Mouse (Mus musculus): ENCODE measurements at regions not wholly inside any gene's neighbourhood (a gene's known extent, or its start where the extent isn't known, plus 50 kb on each side); places are given as distances from the start of the nearest gene placed in this dataset.

GRCm38 (mm10) chr16:95823803-95824202, 121.9 kb downstream of the Ets2 start:
- peaks cover 20% of the 10 kb centered on the region for H3K4me1 ChIP-seq
- H3K9ac ChIP-seq: no peak overlapping the region
- no peaks in the 10 kb centered on the region for H3K9me3 ChIP-seq
- H3K27me3 ChIP-seq (replicated peaks): no peaks in the 10 kb centered on the region
- no peak overlapping the region for H3K4me3 ChIP-seq (replicated peaks)
- H3K27ac ChIP-seq: peak overlapping the region; percentile 69
- H3K4me2 ChIP-seq: no peak overlapping the region
- H3K36me3 ChIP-seq: no peaks in the 10 kb centered on the region
- WGBS: 46% methylated on average over 6 of the region's 6 CpGs
- ATAC-seq (ENCODE audit: insufficient read depth, low FRiP score, low read depth): peak; percentile 12; the same call in 1 of the 2 replicates

DNA sequence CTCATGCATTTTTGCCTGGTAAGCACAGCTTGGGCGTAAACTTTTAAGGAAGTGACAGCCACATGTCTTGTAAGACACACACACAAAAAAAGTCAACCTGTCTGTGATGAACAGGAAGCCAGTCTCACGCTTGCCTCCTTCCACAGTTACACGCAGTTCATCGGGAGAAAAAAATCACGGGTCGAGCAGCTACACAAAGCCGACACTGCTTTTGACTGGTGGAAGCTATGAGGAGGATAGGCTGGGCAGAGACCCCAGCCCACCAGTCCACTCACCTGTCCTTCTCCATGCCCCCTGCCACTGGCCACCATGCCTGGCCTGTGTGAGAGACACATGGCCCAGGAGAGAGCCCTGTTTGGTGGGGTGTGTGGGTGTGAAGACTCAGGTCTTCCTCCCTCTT, 119.2 kb downstream of the Ets2 start:
- H3K27ac ChIP-seq: no peak overlapping the region
- WGBS: 77% methylated on average over 7 of the region's 7 CpGs
- H3K4me3 ChIP-seq (replicated peaks): no peak overlapping the region
- no peak overlapping the region for H3K9ac ChIP-seq
- no peak overlapping the region for H3K4me2 ChIP-seq
- peaks cover 20% of the 10 kb centered on the region for H3K4me1 ChIP-seq
- no peak for ATAC-seq (ENCODE audit: insufficient read depth, low FRiP score, low read depth)
- no peaks in the 10 kb centered on the region for H3K36me3 ChIP-seq
- H3K27me3 ChIP-seq (replicated peaks): no peaks in the 10 kb centered on the region
- no peaks in the 10 kb centered on the region for H3K9me3 ChIP-seq

DNA sequence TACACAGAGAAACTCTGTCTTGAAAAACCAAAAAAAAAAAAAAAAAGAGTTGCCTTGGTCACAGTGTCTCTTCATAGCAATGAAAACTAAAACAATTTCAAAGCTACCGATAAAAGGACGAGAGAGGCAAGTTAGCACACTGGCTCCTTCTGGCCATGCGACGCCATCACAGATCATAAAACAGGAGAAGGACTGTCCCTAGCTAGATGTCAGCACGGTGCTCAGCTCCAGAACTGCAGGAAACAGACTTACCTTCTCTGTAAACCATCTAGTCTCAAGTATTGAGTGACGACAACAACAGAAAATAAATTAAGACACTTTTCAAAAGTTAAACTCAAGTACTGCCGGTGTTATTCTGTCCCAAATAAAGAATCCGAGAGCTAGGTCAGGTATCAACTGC, 118.7 kb downstream of the Ets2 start:
- Histone ChIP-seq H3K4me1 (peaks cover 20% of the 10 kb centered on the region), H3K36me3 (no peaks in the 10 kb centered on the region), H3K27ac (no peak overlapping the region), H3K4me2 (no peak overlapping the region), H3K9ac (no peak overlapping the region), H3K9me3 (no peaks in the 10 kb centered on the region), H3K4me3 (replicated peaks) (no peak overlapping the region), H3K27me3 (replicated peaks) (no peaks in the 10 kb centered on the region)
- ATAC-seq (ENCODE audit: insufficient read depth, low FRiP score, low read depth): no peak
- WGBS: 76% methylated on average over 8 of the region's 8 CpGs

GRCm38 (mm10) chr16:95820013-95820412, 118.1 kb downstream of the Ets2 start:
- Histone ChIP-seq H3K27me3 (replicated peaks) (no peaks in the 10 kb centered on the region), H3K4me1 (peaks cover 15% of the 10 kb centered on the region), H3K36me3 (no peaks in the 10 kb centered on the region), H3K9me3 (no peaks in the 10 kb centered on the region), H3K4me3 (replicated peaks) (no peak overlapping the region), H3K9ac (no peak overlapping the region), H3K4me2 (no peak overlapping the region), H3K27ac (no peak overlapping the region)
- ATAC-seq (ENCODE audit: insufficient read depth, low FRiP score, low read depth): peak; percentile 36
- 50% methylated on average over 1 of the region's 1 CpGs for WGBS

- 0 out of 2 replicates have a peak, but pooled peaks cover 5% of the 10 kb centered on the region for H3K4me1 ChIP-seq
- ATAC-seq (ENCODE audit: insufficient read depth, low FRiP score, low read depth): no peak
- no peaks in the 10 kb centered on the region for H3K27me3 ChIP-seq (replicated peaks)
- WGBS: 96% methylated on average over 13 of the region's 13 CpGs
- no peak overlapping the region for H3K27ac ChIP-seq
- H3K36me3 ChIP-seq: no peaks in the 10 kb centered on the region
- H3K4me2 ChIP-seq: no peak overlapping the region
- H3K4me3 ChIP-seq (replicated peaks): no peak overlapping the region
- no peaks in the 10 kb centered on the region for H3K9me3 ChIP-seq
- H3K9ac ChIP-seq: no peak overlapping the region
These were observed 114.1 kb downstream of the Ets2 start for GRCm38 (mm10) chr16:95815966-95816365.

DNA sequence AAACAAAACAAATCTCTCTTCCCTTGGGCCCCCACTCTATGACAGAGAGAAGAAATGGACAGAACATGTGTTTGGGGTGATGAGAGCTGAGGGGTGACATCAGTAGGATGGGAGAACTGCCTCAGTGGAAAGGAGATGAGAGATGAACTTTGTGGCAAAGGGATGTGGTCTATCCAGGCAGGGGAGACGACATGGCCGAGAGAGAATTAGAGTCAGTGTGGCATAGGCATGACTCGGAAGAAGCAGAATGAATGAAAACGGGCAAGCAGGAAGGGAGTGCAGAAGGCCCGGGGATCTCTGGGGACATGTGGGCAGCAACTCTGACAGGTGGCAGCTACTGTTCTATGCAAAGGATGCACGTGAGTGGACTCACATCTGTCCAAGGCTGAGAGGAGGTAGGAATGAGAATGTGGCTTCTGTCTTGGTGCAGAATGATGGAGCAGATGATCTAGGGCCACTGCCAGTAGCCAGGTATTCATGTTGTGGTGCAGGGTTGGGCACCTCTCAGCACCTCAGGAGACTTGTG, 113.4 kb downstream of the Ets2 start:
- Histone ChIP-seq H3K4me1 (0 out of 2 replicates have a peak, but pooled peaks cover 5% of the 10 kb centered on the region), H3K27me3 (replicated peaks) (no peaks in the 10 kb centered on the region), H3K4me3 (replicated peaks) (no peak overlapping the region), H3K27ac (no peak overlapping the region), H3K36me3 (no peaks in the 10 kb centered on the region), H3K9me3 (no peaks in the 10 kb centered on the region), H3K4me2 (no peak overlapping the region), H3K9ac (no peak overlapping the region)
- ATAC-seq (ENCODE audit: insufficient read depth, low FRiP score, low read depth): no peak
- WGBS: 90% methylated on average over 6 of the region's 6 CpGs

DNA sequence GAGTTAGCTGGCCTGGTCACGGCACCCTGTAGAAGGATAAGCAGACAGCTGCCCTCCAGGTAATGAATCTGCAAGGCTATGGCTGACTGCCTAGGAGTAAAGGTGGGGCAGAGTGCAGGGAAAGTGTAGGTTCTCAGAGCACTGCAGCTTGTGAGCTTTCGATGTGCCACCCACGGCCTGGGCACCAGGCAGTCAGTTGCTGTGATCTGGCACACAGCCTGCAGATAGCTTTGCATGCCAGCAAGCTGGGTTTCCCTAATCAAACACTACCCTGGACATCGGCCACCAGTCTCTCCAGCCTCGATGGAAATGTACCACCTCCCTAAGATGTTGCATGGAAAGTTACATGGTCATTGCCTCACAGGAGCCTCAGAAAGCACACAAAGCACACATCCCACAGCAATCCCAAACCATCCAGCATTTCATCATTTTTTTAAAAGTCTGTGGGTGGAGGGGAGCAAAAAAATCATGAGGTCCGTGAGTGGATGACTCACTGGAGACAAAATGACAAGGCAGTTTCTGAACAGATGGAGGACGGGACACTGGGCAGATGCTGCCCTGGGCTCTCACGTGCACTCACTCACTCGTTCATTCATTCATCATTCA, 112.7 kb downstream of the Ets2 start:
- Histone ChIP-seq H3K27ac (no peak overlapping the region), H3K9ac (no peak overlapping the region), H3K4me1 (0 out of 2 replicates have a peak, but pooled peaks cover 5% of the 10 kb centered on the region), H3K36me3 (no peaks in the 10 kb centered on the region), H3K4me3 (replicated peaks) (no peak overlapping the region), H3K4me2 (no peak overlapping the region), H3K9me3 (no peaks in the 10 kb centered on the region), H3K27me3 (replicated peaks) (no peaks in the 10 kb centered on the region)
- WGBS: 63% methylated on average over 9 of the region's 9 CpGs
- no peak; the same call in 1 of the 2 replicates for ATAC-seq (ENCODE audit: insufficient read depth, low FRiP score, low read depth)

GRCm38 (mm10) chr16:95811092-95811491, 109.2 kb downstream of the Ets2 start:
- Histone ChIP-seq H3K27ac (0 out of 2 replicates have a peak overlapping the region, but pooled peaks have one; percentile 9), H3K9ac (no peak overlapping the region), H3K4me1 (0 out of 2 replicates have a peak, but pooled peaks cover 5% of the 10 kb centered on the region), H3K4me3 (replicated peaks) (no peak overlapping the region), H3K9me3 (no peaks in the 10 kb centered on the region), H3K27me3 (replicated peaks) (no peaks in the 10 kb centered on the region), H3K4me2 (no peak overlapping the region), H3K36me3 (no peaks in the 10 kb centered on the region)
- ATAC-seq (ENCODE audit: insufficient read depth, low FRiP score, low read depth): no peak
- 70% methylated on average over 6 of the region's 6 CpGs for WGBS

DNA sequence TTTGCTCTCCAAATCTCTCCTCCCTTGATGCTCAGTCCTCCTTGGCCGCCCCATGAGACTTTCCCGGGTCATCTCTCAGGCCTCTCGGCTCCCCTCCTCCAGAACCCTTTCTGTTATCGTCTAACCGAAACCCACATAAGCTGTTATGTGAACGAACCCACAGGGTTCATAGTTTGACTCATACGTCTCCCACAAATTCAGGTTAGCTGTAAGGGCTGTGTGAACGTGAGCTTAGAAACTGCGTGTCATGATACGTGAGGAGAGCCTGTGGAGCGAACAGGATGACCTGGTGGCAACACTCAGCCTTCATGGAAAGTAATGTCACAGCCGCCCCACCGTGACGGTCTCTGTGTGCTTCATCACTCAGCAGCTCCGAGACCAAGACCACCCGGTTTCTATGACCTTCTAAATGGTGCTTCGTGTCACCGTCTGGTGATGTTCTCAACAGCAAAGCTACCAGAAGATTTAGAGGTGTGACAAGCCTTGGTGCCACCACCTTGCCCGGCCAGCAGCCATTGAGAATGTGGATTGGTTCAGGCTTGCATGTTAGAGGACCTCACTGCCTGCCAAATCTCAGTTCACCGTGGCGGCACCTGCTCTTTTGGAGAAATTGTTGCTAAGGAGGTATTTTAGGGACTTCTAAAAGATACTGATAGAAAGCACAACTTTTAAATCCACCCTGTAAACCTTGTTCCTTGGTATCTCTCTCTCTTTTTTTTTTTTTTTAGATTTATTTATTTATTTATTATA, 107.4 kb downstream of the Ets2 start:
- Histone ChIP-seq H3K9ac (no peak overlapping the region), H3K27me3 (replicated peaks) (no peaks in the 10 kb centered on the region), H3K4me2 (no peak overlapping the region), H3K4me1 (no peaks in the 10 kb centered on the region), H3K9me3 (no peaks in the 10 kb centered on the region), H3K27ac (no peak overlapping the region), H3K36me3 (no peaks in the 10 kb centered on the region), H3K4me3 (replicated peaks) (no peak overlapping the region)
- WGBS: 89% methylated on average over 21 of the region's 21 CpGs
- no peak for ATAC-seq (ENCODE audit: insufficient read depth, low FRiP score, low read depth)

- Histone ChIP-seq H3K27ac (no peak overlapping the region), H3K36me3 (no peaks in the 10 kb centered on the region), H3K4me3 (replicated peaks) (no peak overlapping the region), H3K9me3 (no peaks in the 10 kb centered on the region), H3K9ac (no peak overlapping the region), H3K4me2 (no peak overlapping the region), H3K4me1 (no peaks in the 10 kb centered on the region), H3K27me3 (replicated peaks) (no peaks in the 10 kb centered on the region)
- no peak for ATAC-seq (ENCODE audit: insufficient read depth, low FRiP score, low read depth)
- 67% methylated on average over 5 of the region's 5 CpGs for WGBS
These were observed 104.6 kb downstream of the Ets2 start for GRCm38 (mm10) chr16:95806510-95806909.

DNA sequence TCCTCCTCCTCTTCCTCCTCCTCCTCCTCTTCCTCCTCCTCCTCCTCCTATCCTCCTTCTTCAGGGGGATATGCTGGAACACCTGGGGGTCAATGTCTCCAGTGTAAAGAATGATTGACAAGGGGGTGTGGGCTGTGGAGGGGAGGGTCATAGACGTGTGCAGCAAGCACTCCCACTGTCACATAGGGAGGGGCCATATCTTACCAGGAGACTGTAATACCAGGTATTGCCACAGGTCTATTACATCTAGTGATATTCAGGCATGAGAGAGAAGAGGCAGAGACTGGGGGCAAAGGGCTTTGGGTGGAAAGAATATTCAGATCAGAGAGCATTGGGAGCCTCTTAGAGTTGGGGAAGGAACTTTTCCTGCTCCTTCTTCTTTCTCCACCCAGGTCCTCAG, 102.3 kb downstream of the Ets2 start:
- Histone ChIP-seq H3K4me1 (no peaks in the 10 kb centered on the region), H3K4me3 (replicated peaks) (no peak overlapping the region)

DNA sequence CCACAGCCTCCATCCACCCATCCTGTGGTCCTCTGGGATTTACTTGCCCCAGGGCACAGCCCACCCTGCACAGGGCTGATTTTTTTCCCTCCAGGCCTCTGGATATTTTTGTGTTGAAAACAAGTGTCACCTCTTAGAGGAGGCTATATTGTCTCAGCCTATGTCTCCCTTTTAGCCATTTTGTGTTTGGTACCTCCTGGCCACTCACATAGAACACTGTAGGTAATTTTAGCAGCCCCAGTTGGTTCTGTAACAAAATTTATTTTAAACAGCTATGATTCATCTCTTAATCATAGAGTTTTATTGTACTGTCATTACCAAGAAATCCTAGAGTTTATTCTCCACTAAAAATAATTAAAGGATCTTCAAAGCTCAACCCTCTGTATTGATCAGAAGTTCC, 100.8 kb downstream of the Ets2 start:
- no peak overlapping the region for H3K27ac ChIP-seq
- H3K4me2 ChIP-seq: no peak overlapping the region
- no peaks in the 10 kb centered on the region for H3K36me3 ChIP-seq
- H3K27me3 ChIP-seq (replicated peaks): no peaks in the 10 kb centered on the region
- H3K9ac ChIP-seq: no peak overlapping the region
- no peak overlapping the region for H3K4me3 ChIP-seq (replicated peaks)
- ATAC-seq (ENCODE audit: insufficient read depth, low FRiP score, low read depth): no peak
- H3K9me3 ChIP-seq: no peaks in the 10 kb centered on the region
- no peaks in the 10 kb centered on the region for H3K4me1 ChIP-seq

More for the DNA sequence above, 102.3 kb downstream of the Ets2 start:
- Histone ChIP-seq H3K9ac (no peak overlapping the region), H3K36me3 (no peaks in the 10 kb centered on the region), H3K27ac (no peak overlapping the region), H3K4me2 (no peak overlapping the region), H3K27me3 (replicated peaks) (no peaks in the 10 kb centered on the region), H3K9me3 (no peaks in the 10 kb centered on the region)
- WGBS: 21% methylated on average over 1 of the region's 1 CpGs
- ATAC-seq (ENCODE audit: insufficient read depth, low FRiP score, low read depth): no peak

Data from stomach, embryonic 15.5 days (tissue).